Mouse (Mus musculus) embryonic facial prominence, embryonic 12.5 days (tissue): Measurements from ENCODE around the gene Med17. TPM values are rescaled to one million over a fixed set of nuclear protein-coding genes. Genes with fewer than 3 reads are reported as not detected.

Experiments
- ATAC-seq: fragments of 200-750 bp; cut with Nextera tagmentation; 2 replicates; pipeline ENCODE4 v1.8.0; 2017; ENCODE audit not compliant: insufficient number of reproducible peaks, insufficient read depth, low FRiP score, low TSS enrichment
- H3K27ac ChIP-seq: fragments of 300-500 bp; sonication (generic); 2 replicates; pipeline ENCODE4 v1.5.1; 2016; ENCODE audit warnings: mild to moderate bottlenecking
- H3K27me3 ChIP-seq: fragments of 300-500 bp; sonication (generic); 2 replicates; pipeline ENCODE4 v1.6.1; 2016; ENCODE audit warnings: mild to moderate bottlenecking, moderate library complexity
- H3K36me3 ChIP-seq: fragments of 300-500 bp; sonication (generic); 2 replicates; pipeline ENCODE4 v1.6.1; 2016; ENCODE audit warnings: mild to moderate bottlenecking
- H3K4me1 ChIP-seq: fragments of 300-500 bp; sonication (generic); 2 replicates; pipeline ENCODE4 v1.6.1; 2016
- H3K4me2 ChIP-seq: fragments of 300-500 bp; sonication (generic); replicated peaks from 2 replicates; pipeline ENCODE4 v1.6.1; 2016; ENCODE audit warnings: mild to moderate bottlenecking, moderate library complexity
- H3K4me3 ChIP-seq: fragments of 300-500 bp; sonication (generic); 2 replicates; pipeline ENCODE4 v1.5.1; 2016; ENCODE audit warnings: mild to moderate bottlenecking
- H3K9ac ChIP-seq: fragments of 300-500 bp; sonication (generic); 2 replicates; pipeline ENCODE4 v1.6.1; 2016; ENCODE audit warnings: mild to moderate bottlenecking, moderate library complexity
- H3K9me3 ChIP-seq: fragments of 300-500 bp; sonication (generic); 2 replicates; pipeline ENCODE4 v1.6.1; 2016; ENCODE audit warnings: mild to moderate bottlenecking, moderate library complexity
- WGBS: fragments of 180-500 bp; shearing (Covaris S2); methylation state at CpG from one replicate; pipeline ENCODE4 v1.1.7; 2016; 5-methylcytosine and 5-hydroxymethylcytosine counted together
- polyA plus RNA-seq: library from polyadenylated mRNA; unstranded; fragments of >200 nt; fragmentation: Nextera tagmentation; extraction: Ambion mirVana; gene quantifications from 2 replicates; pipeline ENCODE4 v1.2.1, GENCODE M21; 2016

Med17 gene
- polyA plus RNA-seq, 1 experiment from 2014 or later = 41.1 TPM

GRCm38 (mm10) chr9:15285443-15285842 lies 5.7 kb upstream of the Med17 start:
- 63% methylated on average over 3 of the region's 3 CpGs for WGBS
- no peak overlapping the region for H3K4me3 ChIP-seq
- no peaks in the 10 kb centered on the region for H3K9me3 ChIP-seq
- no peak overlapping the region for H3K9ac ChIP-seq
- ATAC-seq = no peak
- no peak overlapping the region for H3K4me2 ChIP-seq
- no peak overlapping the region for H3K27ac ChIP-seq
- H3K27me3 ChIP-seq = no peaks in the 10 kb centered on the region
- peaks cover 5% of the 10 kb centered on the region for H3K4me1 ChIP-seq
- H3K36me3 ChIP-seq = 0 out of 2 replicates have a peak, but pooled peaks cover 4% of the 10 kb centered on the region

GRCm38 (mm10) chr9:15280491-15280879 lies 754 bp upstream of the Med17 start:
- Histone ChIP-seq H3K27ac (no peak overlapping the region), H3K4me1 (peaks cover 18% of the 10 kb centered on the region), H3K27me3 (no peaks in the 10 kb centered on the region), H3K9ac (peak overlapping the region; percentile 97), H3K4me3 (peak overlapping the region; percentile 99), H3K4me2 (peak overlapping the region; percentile 68), H3K9me3 (no peaks in the 10 kb centered on the region), H3K36me3 (peaks cover 4% of the 10 kb centered on the region)
- 51% methylated on average over 5 of the region's 5 CpGs for WGBS
- ATAC-seq = no peak

- ATAC-seq = no peak; the same call in 1 of the 2 replicates
Observed at GRCm38 (mm10) chr9:15279139-15279648, 537 bp downstream of the Med17 start.

GRCm38 (mm10) chr9:15278343-15278742 lies 1.4 kb downstream of the Med17 start:
- no peak for ATAC-seq
- 88% methylated on average over 3 of the region's 3 CpGs for WGBS
- H3K4me3 ChIP-seq = no peak overlapping the region
- no peaks in the 10 kb centered on the region for H3K27me3 ChIP-seq
- H3K9me3 ChIP-seq = no peaks in the 10 kb centered on the region
- H3K9ac ChIP-seq = no peak overlapping the region
- no peak overlapping the region for H3K27ac ChIP-seq
- H3K36me3 ChIP-seq = peaks cover 25% of the 10 kb centered on the region
- peaks cover 18% of the 10 kb centered on the region for H3K4me1 ChIP-seq
- H3K4me2 ChIP-seq = no peak overlapping the region

More at GRCm38 (mm10) chr9:15279139-15279648, 537 bp downstream of the Med17 start:
- H3K4me2 ChIP-seq = peak overlapping the region; percentile 68
- peak overlapping the region; percentile 89 for H3K27ac ChIP-seq
- H3K9me3 ChIP-seq = no peaks in the 10 kb centered on the region
- peaks cover 16% of the 10 kb centered on the region for H3K36me3 ChIP-seq
- H3K9ac ChIP-seq = peak overlapping the region; percentile 97
- WGBS = 8% methylated on average over 19 of the region's 19 CpGs
- H3K4me3 ChIP-seq = peak overlapping the region; percentile 99
- H3K27me3 ChIP-seq = no peaks in the 10 kb centered on the region
- H3K4me1 ChIP-seq = peaks cover 18% of the 10 kb centered on the region

GRCm38 (mm10) chr9:15276855-15277254 lies 2.9 kb downstream of the Med17 start:
- Histone ChIP-seq H3K27me3 (no peaks in the 10 kb centered on the region), H3K4me2 (no peak overlapping the region), H3K4me1 (peaks cover 18% of the 10 kb centered on the region), H3K4me3 (no peak overlapping the region), H3K36me3 (peaks cover 40% of the 10 kb centered on the region), H3K27ac (no peak overlapping the region), H3K9me3 (no peaks in the 10 kb centered on the region), H3K9ac (no peak overlapping the region)
- no peak for ATAC-seq
- WGBS = 90% methylated on average over 4 of the region's 4 CpGs

- no peak overlapping the region for H3K4me2 ChIP-seq
- H3K27me3 ChIP-seq = no peaks in the 10 kb centered on the region
- 95% methylated on average over 2 of the region's 2 CpGs for WGBS
- peaks cover 10% of the 10 kb centered on the region for H3K4me1 ChIP-seq
- H3K9me3 ChIP-seq = no peaks in the 10 kb centered on the region
- no peak for ATAC-seq
- no peak overlapping the region for H3K27ac ChIP-seq
- H3K36me3 ChIP-seq = peaks cover 67% of the 10 kb centered on the region
- H3K9ac ChIP-seq = no peak overlapping the region
- H3K4me3 ChIP-seq = no peak overlapping the region
Observed at GRCm38 (mm10) chr9:15273981-15274380, 5.8 kb downstream of the Med17 start.

GRCm38 (mm10) chr9:15263487-15263886 lies 16.2 kb downstream of the Med17 start:
- no peak overlapping the region for H3K27ac ChIP-seq
- H3K36me3 ChIP-seq = peaks cover 73% of the 10 kb centered on the region
- H3K4me1 ChIP-seq = no peaks in the 10 kb centered on the region
- no peak overlapping the region for H3K4me2 ChIP-seq
- no peaks in the 10 kb centered on the region for H3K27me3 ChIP-seq
- 96% methylated on average over 10 of the region's 10 CpGs for WGBS
- H3K4me3 ChIP-seq = no peak overlapping the region
- H3K9ac ChIP-seq = no peak overlapping the region
- ATAC-seq = no peak
- H3K9me3 ChIP-seq = no peaks in the 10 kb centered on the region

GRCm38 (mm10) chr9:15261980-15262379 lies 17.8 kb downstream of the Med17 start:
- Histone ChIP-seq H3K36me3 (peaks cover 61% of the 10 kb centered on the region), H3K27me3 (no peaks in the 10 kb centered on the region), H3K27ac (no peak overlapping the region), H3K9me3 (no peaks in the 10 kb centered on the region), H3K9ac (no peak overlapping the region), H3K4me2 (no peak overlapping the region), H3K4me3 (no peak overlapping the region), H3K4me1 (no peaks in the 10 kb centered on the region)
- 93% methylated on average over 8 of the region's 8 CpGs for WGBS
- ATAC-seq = no peak

- Histone ChIP-seq H3K36me3 (peaks cover 10% of the 10 kb centered on the region), H3K9me3 (no peaks in the 10 kb centered on the region), H3K27me3 (no peaks in the 10 kb centered on the region), H3K27ac (no peak overlapping the region), H3K4me1 (no peaks in the 10 kb centered on the region), H3K4me2 (no peak overlapping the region), H3K9ac (no peak overlapping the region), H3K4me3 (no peak overlapping the region)
- ATAC-seq = no peak
- 80% methylated on average over 3 of the region's 3 CpGs for WGBS
Observed at GRCm38 (mm10) chr9:15256214-15256613, 23.5 kb downstream of the Med17 start.

GRCm38 (mm10) chr9:15254501-15254900 lies 25.2 kb downstream of the Med17 start:
- no peak overlapping the region for H3K27ac ChIP-seq
- no peaks in the 10 kb centered on the region for H3K36me3 ChIP-seq
- no peaks in the 10 kb centered on the region for H3K4me1 ChIP-seq
- ATAC-seq = no peak
- H3K9me3 ChIP-seq = no peaks in the 10 kb centered on the region
- H3K27me3 ChIP-seq = no peaks in the 10 kb centered on the region
- H3K4me3 ChIP-seq = no peak overlapping the region
- no peak overlapping the region for H3K4me2 ChIP-seq
- no peak overlapping the region for H3K9ac ChIP-seq
- 83% methylated on average over 7 of the region's 7 CpGs for WGBS

GRCm38 (mm10) chr9:15252196-15252595 lies 27.5 kb downstream of the Med17 start:
- H3K36me3 ChIP-seq = no peaks in the 10 kb centered on the region
- H3K4me3 ChIP-seq = no peak overlapping the region
- H3K9ac ChIP-seq = no peak overlapping the region
- no peaks in the 10 kb centered on the region for H3K4me1 ChIP-seq
- ATAC-seq = no peak
- no peak overlapping the region for H3K4me2 ChIP-seq
- 76% methylated on average over 7 of the region's 7 CpGs for WGBS
- H3K27ac ChIP-seq = no peak overlapping the region
- H3K27me3 ChIP-seq = no peaks in the 10 kb centered on the region
- H3K9me3 ChIP-seq = no peaks in the 10 kb centered on the region

GRCm38 (mm10) chr9:15250376-15250775 lies 29.4 kb downstream of the Med17 start:
- 71% methylated on average over 7 of the region's 7 CpGs for WGBS
- no peaks in the 10 kb centered on the region for H3K36me3 ChIP-seq
- no peak for ATAC-seq

More at GRCm38 (mm10) chr9:15250376-15250775, 29.4 kb downstream of the Med17 start:
- H3K4me1 ChIP-seq = no peaks in the 10 kb centered on the region
- H3K9me3 ChIP-seq = no peaks in the 10 kb centered on the region
- no peak overlapping the region for H3K4me3 ChIP-seq
- no peak overlapping the region for H3K27ac ChIP-seq
- H3K27me3 ChIP-seq = no peaks in the 10 kb centered on the region
- no peak overlapping the region for H3K9ac ChIP-seq
- H3K4me2 ChIP-seq = no peak overlapping the region
